Mouse (Mus musculus) neural tube, embryonic 15.5 days (tissue): Measurements from ENCODE around the gene Crtac1. TPM values are rescaled to one million over a fixed set of nuclear protein-coding genes. Genes with fewer than 3 reads are reported as not detected.

Experiments used
- ATAC-seq: fragments of 200-750 bp; cut with Nextera tagmentation; 2 replicates; pipeline ENCODE4 v1.8.0; 2017; ENCODE audit warnings: mild to moderate bottlenecking, moderate TSS enrichment, moderate library complexity; ENCODE audit not compliant: low FRiP score
- H3K27ac ChIP-seq: fragments of 300-500 bp; sonication (generic); replicated peaks from 2 replicates; pipeline ENCODE4 v1.5.1; 2015; ENCODE audit warnings: mild to moderate bottlenecking, inconsistent platforms
- H3K27me3 ChIP-seq: fragments of 300-500 bp; sonication (generic); replicated peaks from 2 replicates; pipeline ENCODE4 v1.6.1; 2015; ENCODE audit warnings: inconsistent platforms
- H3K36me3 ChIP-seq: fragments of 300-500 bp; sonication (generic); 2 replicates; pipeline ENCODE4 v1.6.1; 2015; ENCODE audit warnings: inconsistent platforms
- H3K4me1 ChIP-seq: fragments of 300-500 bp; sonication (generic); 2 replicates; pipeline ENCODE4 v1.6.1; 2015; ENCODE audit warnings: inconsistent platforms
- H3K4me2 ChIP-seq: fragments of 300-500 bp; sonication (generic); 2 replicates; pipeline ENCODE4 v1.6.1; 2015; ENCODE audit warnings: inconsistent platforms, mild to moderate bottlenecking, moderate library complexity
- H3K4me3 ChIP-seq: fragments of 300-500 bp; sonication (generic); replicated peaks from 2 replicates; pipeline ENCODE4 v1.5.1; 2015; ENCODE audit warnings: mild to moderate bottlenecking, inconsistent platforms
- H3K9ac ChIP-seq: fragments of 300-500 bp; sonication (generic); replicated peaks from 2 replicates; pipeline ENCODE4 v1.6.1; 2015; ENCODE audit warnings: mild to moderate bottlenecking, inconsistent platforms
- H3K9me3 ChIP-seq: fragments of 300-500 bp; sonication (generic); replicated peaks from 2 replicates; pipeline ENCODE4 v1.6.1; 2016; ENCODE audit warnings: inconsistent platforms
- WGBS: fragments of 180-500 bp; shearing (Covaris S2); methylation state at CpG from one replicate; pipeline ENCODE4 v1.1.7; 2015; ENCODE audit warnings: mixed read lengths; 5-methylcytosine and 5-hydroxymethylcytosine counted together
- polyA plus RNA-seq: library from polyadenylated mRNA; unstranded; fragments of >200 nt; fragmentation: Nextera tagmentation; extraction: Ambion mirVana; gene quantifications from 2 replicates; pipeline ENCODE4 v1.2.1, GENCODE M21; 2015

The Crtac1 gene
- polyA plus RNA-seq, 1 experiment from 2014 or later = 71.4 TPM

DNA sequence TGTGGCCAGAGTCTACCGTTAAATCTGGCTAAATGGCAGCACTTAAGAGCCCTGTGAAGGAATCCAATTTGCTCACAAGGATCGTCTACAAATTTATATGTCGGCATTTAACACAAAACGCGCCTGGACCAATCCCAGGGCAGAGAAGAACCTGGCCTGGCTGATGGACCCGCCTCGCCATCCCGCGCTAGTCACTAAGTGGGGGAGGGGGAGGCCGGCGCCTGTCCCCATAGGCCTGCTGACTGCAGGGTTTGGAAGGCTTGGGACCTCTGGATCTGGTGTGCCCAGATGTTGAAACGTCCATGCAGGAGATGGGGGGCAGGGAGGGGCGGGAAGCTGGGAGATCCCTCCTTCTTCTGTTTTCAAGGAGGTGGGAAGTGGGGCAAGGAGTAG, 50.6 kb downstream of the Crtac1 start:
- ATAC-seq = 0 out of 2 replicates have a peak, but pooled peaks have one; percentile 33
- H3K9ac ChIP-seq = 0 out of 2 replicates have a peak overlapping the region, but pooled peaks have one; percentile 23
- peak overlapping the region; percentile 54 for H3K4me2 ChIP-seq
- 0 out of 2 replicates have a peak overlapping the region, but pooled peaks have one; percentile 9 for H3K4me3 ChIP-seq
- peaks cover 49% of the 10 kb centered on the region for H3K4me1 ChIP-seq
- H3K27ac ChIP-seq = peak overlapping the region; percentile 72
- H3K9me3 ChIP-seq = no peaks in the 10 kb centered on the region
- H3K36me3 ChIP-seq = no peaks in the 10 kb centered on the region
- under 1% methylated on average over 13 of the region's 13 CpGs for WGBS
- H3K27me3 ChIP-seq = no peaks in the 10 kb centered on the region; the same call in 1 of the 2 replicates

DNA sequence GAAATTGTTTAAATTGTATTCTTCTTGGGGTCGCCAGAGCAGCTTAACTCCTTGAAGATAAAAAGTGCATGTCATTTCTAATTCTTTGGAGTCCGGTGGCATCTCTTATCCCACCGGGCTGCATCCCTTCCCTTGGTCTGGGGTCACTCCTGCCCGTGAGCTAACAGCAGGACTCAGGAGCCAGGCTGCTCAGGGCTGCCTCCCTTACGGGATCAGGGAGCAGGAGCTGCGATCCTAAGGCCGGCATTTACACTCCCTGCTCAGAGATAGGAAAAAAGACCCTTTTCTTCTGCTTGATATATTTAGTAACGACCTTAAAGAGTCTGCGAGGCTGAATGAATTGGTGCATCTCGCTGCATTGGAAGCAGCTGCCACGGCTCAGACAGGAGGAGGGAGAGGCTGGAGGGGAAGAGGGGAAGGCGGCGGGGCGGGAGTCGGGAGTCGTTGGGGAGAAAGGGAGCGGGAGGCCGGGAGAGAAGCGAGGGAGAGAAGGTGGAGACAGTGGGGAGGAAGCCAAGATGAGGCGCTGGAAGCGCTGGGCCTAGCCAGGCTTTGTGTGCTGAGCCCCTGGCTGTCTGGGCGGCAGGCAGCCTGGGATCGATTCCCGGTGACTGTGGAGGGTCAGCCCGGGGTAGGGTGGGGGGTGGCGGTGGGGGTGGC, 51.1 kb downstream of the Crtac1 start:
- Histone ChIP-seq H3K27me3 (no peaks in the 10 kb centered on the region; the same call in 1 of the 2 replicates), H3K9ac (0 out of 2 replicates have a peak overlapping the region, but pooled peaks have one; percentile 23), H3K27ac (peak overlapping the region; percentile 72), H3K9me3 (no peaks in the 10 kb centered on the region), H3K36me3 (no peaks in the 10 kb centered on the region), H3K4me2 (peak overlapping the region; percentile 54), H3K4me1 (peaks cover 46% of the 10 kb centered on the region), H3K4me3 (0 out of 2 replicates have a peak overlapping the region, but pooled peaks have one; percentile 9)
- 2% methylated on average over 24 of the region's 26 CpGs for WGBS
- ATAC-seq = peak; percentile 49

DNA sequence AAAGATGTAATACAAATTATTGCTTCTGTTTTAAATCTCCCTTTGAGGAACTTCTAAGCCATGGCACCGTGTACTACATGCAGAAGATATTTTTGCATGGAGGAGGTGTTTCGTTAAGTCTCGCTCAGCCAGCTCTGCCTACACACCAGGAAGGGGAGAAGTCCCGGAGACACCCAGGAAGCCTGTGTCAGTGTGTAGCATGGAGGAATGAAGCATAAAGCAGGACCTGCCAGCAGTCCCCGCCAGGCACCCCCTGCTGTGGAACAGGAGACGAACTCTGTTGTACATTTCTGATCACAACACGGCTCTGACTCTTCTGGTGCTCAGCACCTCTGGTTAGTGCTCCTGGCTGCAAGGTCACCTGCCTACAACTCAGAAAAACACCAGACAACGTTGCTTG, 51.8 kb downstream of the Crtac1 start:
- H3K4me1 ChIP-seq = peaks cover 40% of the 10 kb centered on the region
- H3K9ac ChIP-seq = no peak overlapping the region
- peak overlapping the region; percentile 72; the same call in 1 of the 2 replicates for H3K27ac ChIP-seq
- H3K4me3 ChIP-seq = no peak overlapping the region
- H3K36me3 ChIP-seq = no peaks in the 10 kb centered on the region
- 45% methylated on average over 8 of the region's 8 CpGs for WGBS
- H3K4me2 ChIP-seq = no peak overlapping the region
- no peaks in the 10 kb centered on the region for H3K9me3 ChIP-seq
- no peaks in the 10 kb centered on the region; the same call in 1 of the 2 replicates for H3K27me3 ChIP-seq
- ATAC-seq = no peak

DNA sequence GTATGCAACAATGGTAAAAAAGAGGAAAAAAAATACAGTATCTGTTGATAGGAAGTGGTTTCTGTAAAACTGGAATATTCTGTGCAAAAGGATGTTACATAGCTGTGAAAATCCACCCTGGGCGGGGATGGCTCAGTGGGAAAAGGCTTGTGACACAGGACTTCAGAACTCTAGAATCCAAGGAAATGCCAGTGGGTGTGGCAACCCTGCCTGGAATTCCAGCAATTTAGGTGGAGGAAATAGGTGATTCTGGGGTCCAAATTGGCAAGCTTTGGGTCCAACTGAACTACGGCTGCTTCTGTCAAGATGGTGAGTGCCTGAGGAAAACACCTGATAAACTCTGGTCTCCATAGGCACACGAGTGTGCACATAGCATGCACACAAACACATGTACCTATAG, 54.4 kb downstream of the Crtac1 start:
- no peaks in the 10 kb centered on the region for H3K36me3 ChIP-seq
- no peak overlapping the region for H3K4me2 ChIP-seq
- no peak overlapping the region for H3K9ac ChIP-seq
- no peak overlapping the region for H3K4me3 ChIP-seq
- no peak for ATAC-seq
- peaks cover 31% of the 10 kb centered on the region for H3K4me1 ChIP-seq
- no peaks in the 10 kb centered on the region; the same call in 1 of the 2 replicates for H3K27me3 ChIP-seq
- no peak overlapping the region for H3K27ac ChIP-seq
- H3K9me3 ChIP-seq = no peaks in the 10 kb centered on the region
- WGBS = 86% methylated on average over 3 of the region's 3 CpGs

DNA sequence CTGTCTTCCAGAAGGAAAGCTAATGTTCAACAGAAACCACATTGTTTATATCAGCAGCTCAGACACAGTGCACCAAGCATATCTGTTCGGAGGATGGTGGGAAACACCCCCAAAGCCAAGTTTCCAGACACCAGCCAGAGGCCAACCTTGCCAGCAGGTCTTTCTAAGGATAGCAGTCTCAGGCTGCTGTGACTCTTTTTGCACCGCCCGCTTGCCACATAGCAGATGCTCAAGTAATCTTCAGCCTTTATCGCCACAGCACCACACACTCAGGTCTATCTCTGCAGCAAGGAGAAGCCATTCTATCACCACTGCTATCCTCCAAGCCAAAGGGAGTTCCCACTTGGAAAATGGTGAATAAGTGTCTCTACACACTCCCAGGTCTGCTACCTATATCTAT, 68.0 kb downstream of the Crtac1 start:
- H3K9me3 ChIP-seq = no peaks in the 10 kb centered on the region
- H3K36me3 ChIP-seq = no peaks in the 10 kb centered on the region
- WGBS = 88% methylated on average over 4 of the region's 4 CpGs
- no peak overlapping the region for H3K27ac ChIP-seq
- no peak overlapping the region for H3K4me3 ChIP-seq
- no peaks in the 10 kb centered on the region for H3K27me3 ChIP-seq
- H3K9ac ChIP-seq = no peak overlapping the region
- no peak overlapping the region for H3K4me2 ChIP-seq
- no peak for ATAC-seq
- H3K4me1 ChIP-seq = peaks cover 22% of the 10 kb centered on the region

DNA sequence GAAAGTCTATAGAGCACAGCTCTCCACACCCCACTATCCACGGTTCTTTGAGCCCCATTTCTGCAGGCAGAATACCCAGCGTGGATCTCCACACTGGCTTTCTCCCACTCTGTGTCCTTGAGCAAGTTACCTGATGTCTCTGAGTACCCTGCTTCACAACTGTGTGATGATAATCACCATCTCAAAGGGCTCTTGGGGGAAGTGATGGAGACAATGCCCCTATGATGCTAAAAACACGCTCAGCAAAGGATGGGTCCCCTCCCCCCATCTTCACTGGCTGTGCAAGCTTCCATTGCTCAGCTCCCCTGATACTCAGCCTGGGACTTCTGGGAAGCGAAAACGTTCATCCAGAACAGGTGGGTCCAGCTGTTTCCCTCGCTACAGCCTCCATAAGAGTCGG, 73.2 kb downstream of the Crtac1 start:
- no peaks in the 10 kb centered on the region for H3K27me3 ChIP-seq
- peaks cover 37% of the 10 kb centered on the region for H3K4me1 ChIP-seq
- ATAC-seq = no peak
- no peaks in the 10 kb centered on the region for H3K36me3 ChIP-seq
- 48% methylated on average over 7 of the region's 7 CpGs for WGBS
- H3K4me3 ChIP-seq = no peak overlapping the region
- H3K4me2 ChIP-seq = no peak overlapping the region
- H3K27ac ChIP-seq = no peak overlapping the region
- H3K9me3 ChIP-seq = no peaks in the 10 kb centered on the region
- H3K9ac ChIP-seq = no peak overlapping the region

DNA sequence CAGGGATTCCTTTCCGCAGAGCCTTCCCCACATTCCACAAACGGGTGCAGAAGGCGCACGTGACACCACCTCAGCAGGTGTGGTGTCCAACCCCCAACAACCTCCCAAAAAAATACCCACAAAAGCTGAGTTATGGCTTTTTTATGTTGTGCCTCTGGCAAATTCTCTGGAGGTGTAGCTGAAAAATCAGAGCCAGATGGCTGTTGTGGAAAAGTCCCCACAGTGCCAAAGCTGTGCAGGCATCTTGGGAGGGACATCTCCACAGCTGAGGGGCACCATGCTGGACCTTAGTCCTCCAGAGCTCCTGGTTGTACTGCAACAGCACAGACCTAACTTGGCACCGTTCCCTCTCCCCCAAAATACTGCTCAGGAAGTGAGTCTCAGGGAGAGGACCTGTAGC, 74.7 kb downstream of the Crtac1 start:
- H3K4me3 ChIP-seq = no peak overlapping the region
- H3K27me3 ChIP-seq = no peaks in the 10 kb centered on the region
- H3K4me2 ChIP-seq = no peak overlapping the region
- no peak overlapping the region for H3K27ac ChIP-seq
- no peaks in the 10 kb centered on the region for H3K9me3 ChIP-seq
- WGBS = 81% methylated on average over 5 of the region's 5 CpGs
- H3K36me3 ChIP-seq = no peaks in the 10 kb centered on the region
- H3K4me1 ChIP-seq = peaks cover 35% of the 10 kb centered on the region
- H3K9ac ChIP-seq = no peak overlapping the region
- ATAC-seq = no peak

DNA sequence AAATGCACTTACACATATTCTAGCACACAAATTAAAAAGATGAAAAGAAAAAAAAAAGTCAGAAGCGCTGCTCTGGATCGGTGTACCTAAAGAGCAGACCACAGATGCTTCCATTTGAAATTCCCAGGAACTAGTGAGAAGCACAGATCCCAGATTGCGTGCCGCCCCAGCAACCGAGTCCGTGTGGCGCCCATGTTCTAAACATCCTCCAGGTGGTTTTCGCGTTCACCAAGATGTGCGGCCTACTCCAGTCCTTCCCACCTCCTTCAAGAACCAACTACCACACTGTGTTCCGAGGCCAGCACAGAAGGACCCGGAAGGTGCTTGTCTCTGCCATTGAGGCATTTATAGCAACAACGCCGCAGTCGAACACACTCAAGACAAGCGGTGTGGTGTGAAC, 76.1 kb downstream of the Crtac1 start:
- Histone ChIP-seq H3K9ac (no peak overlapping the region), H3K27ac (no peak overlapping the region), H3K4me1 (peaks cover 35% of the 10 kb centered on the region), H3K36me3 (no peaks in the 10 kb centered on the region), H3K4me2 (no peak overlapping the region), H3K4me3 (no peak overlapping the region), H3K9me3 (no peaks in the 10 kb centered on the region), H3K27me3 (no peaks in the 10 kb centered on the region)
- 95% methylated on average over 16 of the region's 16 CpGs for WGBS
- no peak for ATAC-seq

DNA sequence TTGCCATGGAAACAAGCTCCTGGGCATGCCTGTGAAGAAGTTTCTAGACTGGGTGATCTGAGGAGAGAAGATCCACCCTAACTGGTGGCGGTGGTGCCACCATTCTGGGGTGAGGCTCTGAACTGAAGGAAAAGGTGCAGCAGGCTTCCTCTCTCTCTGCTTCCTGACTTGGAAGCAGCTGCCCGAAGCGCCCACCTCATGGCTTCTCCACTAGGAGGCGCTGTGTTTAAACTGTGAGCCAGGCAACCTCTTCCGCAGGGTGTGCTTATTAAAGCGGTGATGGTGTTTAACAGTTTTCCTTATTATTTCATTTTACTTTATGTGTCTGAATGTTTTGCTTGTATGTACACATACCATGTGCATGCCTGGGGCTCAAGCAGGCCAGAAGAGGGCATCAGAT, 90.4 kb downstream of the Crtac1 start:
- no peak overlapping the region for H3K27ac ChIP-seq
- H3K4me1 ChIP-seq = no peaks in the 10 kb centered on the region
- H3K9me3 ChIP-seq = no peaks in the 10 kb centered on the region
- H3K27me3 ChIP-seq = no peaks in the 10 kb centered on the region
- WGBS = 46% methylated on average over 6 of the region's 6 CpGs
- no peak overlapping the region for H3K9ac ChIP-seq
- H3K36me3 ChIP-seq = no peaks in the 10 kb centered on the region
- ATAC-seq = no peak
- H3K4me3 ChIP-seq = no peak overlapping the region
- H3K4me2 ChIP-seq = no peak overlapping the region

DNA sequence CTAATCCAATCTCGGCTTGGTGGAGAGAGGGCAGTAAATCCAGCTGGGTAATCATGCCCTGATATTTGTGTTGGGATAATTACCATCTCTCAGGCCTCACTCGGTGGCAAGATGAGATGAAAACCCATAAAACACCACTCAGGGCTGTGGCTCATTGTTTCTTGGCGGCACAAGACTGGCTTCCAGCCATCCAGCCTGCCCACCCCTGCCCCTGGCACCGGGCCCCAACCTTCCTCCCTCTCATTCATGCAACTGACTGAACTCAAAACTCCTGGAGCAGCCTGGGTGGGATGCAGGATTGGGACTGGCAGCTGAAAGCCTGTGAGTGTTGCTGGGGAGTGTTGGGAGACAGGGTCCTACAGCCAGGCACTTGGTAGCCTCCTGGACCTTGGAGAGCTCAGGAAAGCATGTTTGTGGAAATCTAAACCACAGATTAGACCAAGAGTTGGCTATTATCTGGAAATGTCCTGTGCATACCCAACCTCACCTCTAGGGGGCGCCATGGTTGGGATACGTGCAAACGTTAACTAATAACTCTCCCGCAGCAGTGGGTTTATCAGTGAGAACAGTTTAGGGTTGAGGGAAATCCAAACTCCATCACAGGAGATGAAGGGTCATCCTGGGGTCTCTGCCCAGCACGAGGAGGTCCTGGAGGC, 99.4 kb downstream of the Crtac1 start:
- Histone ChIP-seq H3K9me3 (no peaks in the 10 kb centered on the region), H3K36me3 (no peaks in the 10 kb centered on the region), H3K4me3 (no peak overlapping the region), H3K9ac (no peak overlapping the region), H3K27ac (0 out of 2 replicates have a peak overlapping the region, but pooled peaks have one; percentile 15), H3K4me2 (no peak overlapping the region), H3K4me1 (peaks cover 6% of the 10 kb centered on the region; the same call in 1 of the 2 replicates), H3K27me3 (0 out of 2 replicates have a peak, but pooled peaks cover 3% of the 10 kb centered on the region)
- ATAC-seq = peak; percentile 32; the same call in 1 of the 2 replicates
- WGBS = 28% methylated on average over 9 of the region's 9 CpGs

DNA sequence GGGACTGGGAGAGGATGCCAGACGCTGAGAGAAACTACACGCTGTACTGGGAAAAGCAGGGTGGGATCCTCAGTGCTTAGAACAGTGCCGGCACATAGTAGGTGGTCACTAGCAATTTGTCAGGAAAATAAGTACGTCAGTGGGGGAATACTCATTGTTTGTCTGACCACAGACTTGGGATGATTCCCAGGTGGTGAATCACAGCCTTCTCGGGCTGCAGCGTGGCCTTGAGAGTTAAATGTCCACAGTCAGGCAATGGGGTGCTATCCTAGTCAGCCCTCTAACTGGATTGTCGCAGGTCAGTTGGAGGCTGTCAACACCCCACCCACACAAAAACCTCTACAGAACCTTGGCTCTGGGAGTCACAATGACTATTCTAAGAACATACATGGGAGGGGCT, 100.1 kb downstream of the Crtac1 start:
- peaks cover 7% of the 10 kb centered on the region for H3K4me1 ChIP-seq
- no peak overlapping the region for H3K4me2 ChIP-seq
- no peak overlapping the region for H3K4me3 ChIP-seq
- 0 out of 2 replicates have a peak, but pooled peaks cover 3% of the 10 kb centered on the region for H3K27me3 ChIP-seq
- WGBS = 81% methylated on average over 7 of the region's 7 CpGs
- H3K9ac ChIP-seq = no peak overlapping the region
- no peak overlapping the region for H3K27ac ChIP-seq
- no peaks in the 10 kb centered on the region for H3K36me3 ChIP-seq
- H3K9me3 ChIP-seq = no peaks in the 10 kb centered on the region
- ATAC-seq = no peak

DNA sequence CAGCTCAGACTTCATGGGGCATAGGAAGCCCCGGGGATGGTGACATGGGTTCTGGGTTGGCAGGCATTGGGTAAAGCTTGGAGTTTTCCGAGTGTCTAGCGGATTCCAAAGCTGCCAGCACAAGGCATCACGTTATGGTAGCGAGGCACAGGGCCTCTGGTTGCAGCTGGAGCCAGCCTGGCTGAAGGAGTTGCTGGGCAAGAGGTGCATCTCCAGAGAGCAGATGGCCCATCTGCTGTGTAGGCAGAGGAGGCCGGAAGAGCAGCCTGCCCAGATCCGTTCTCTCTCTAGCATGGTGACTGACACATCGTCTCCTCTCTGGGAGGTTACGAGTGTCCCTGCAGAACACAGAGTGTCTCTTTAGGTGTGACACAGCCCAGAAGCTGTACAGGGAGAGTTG, 103.4 kb downstream of the Crtac1 start:
- WGBS = 65% methylated on average over 9 of the region's 9 CpGs
- Histone ChIP-seq H3K4me3 (no peak overlapping the region), H3K27ac (no peak overlapping the region), H3K9me3 (no peaks in the 10 kb centered on the region), H3K27me3 (0 out of 2 replicates have a peak, but pooled peaks cover 3% of the 10 kb centered on the region), H3K4me2 (no peak overlapping the region), H3K36me3 (no peaks in the 10 kb centered on the region), H3K9ac (no peak overlapping the region), H3K4me1 (peaks cover 13% of the 10 kb centered on the region)
- ATAC-seq = no peak
